Mouse (Mus musculus) lung, postnatal 0 days (tissue): ENCODE results near the gene Efhc1.

Experiments
- CTCF ChIP-seq: IDR thresholded peaks from 2 replicates; pipeline ENCODE4 v1.5.1; 2016; ENCODE audit warnings: antibody characterized with exemption, mild to moderate bottlenecking
- EP300 ChIP-seq: IDR thresholded peaks from 2 replicates; pipeline ENCODE4 v1.6.1; 2016; ENCODE audit warnings: antibody characterized with exemption, mild to moderate bottlenecking, control low read depth

DNA sequence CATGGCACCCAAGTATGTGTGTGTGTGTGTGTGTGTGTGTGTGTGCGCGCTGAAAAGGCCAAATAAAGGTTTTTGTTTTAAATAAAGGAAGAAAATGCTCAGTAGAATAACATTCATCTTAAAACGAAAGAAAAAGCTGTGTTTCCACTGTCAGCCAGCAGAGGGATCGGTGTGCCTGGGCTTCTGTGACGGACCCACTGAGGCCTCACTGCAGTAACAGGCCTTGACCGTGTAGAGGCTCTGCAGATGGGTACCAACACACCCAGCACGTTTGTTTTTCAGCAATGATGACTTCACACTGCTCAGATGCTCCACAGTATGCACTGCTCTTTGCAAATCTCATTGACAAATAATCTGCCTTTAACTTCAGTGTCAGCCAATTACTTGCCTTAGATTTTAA lies 18.0 kb upstream of the Efhc1 start:
- TF ChIP-seq EP300, result no peak
- peak; percentile 89 for TF ChIP-seq CTCF
